Mouse (Mus musculus) left cerebral cortex, postnatal 4 days (tissue): ENCODE measurements around the gene Cdh3. TPM values are rescaled to one million over a fixed set of nuclear protein-coding genes. Genes with fewer than 3 reads are reported as not detected.

Source experiments
- DNase-seq: peaks from one replicate; pipeline ENCODE4 v3.0.0-alpha.2; 2022
- intact Hi-C: fragments of 180-260 bp; cut with DNase I; formaldehyde crosslinking; loops from one replicate; pipeline ENCODE4 v1.15.1; 2025
- total RNA-seq, 2 experiments: library from RNA; stranded (reverse); gene quantifications; 2 replicates each; pipeline ENCODE4 v1.2.3; 2021

Cdh3 gene
- total RNA-seq, 2 experiments from 2014 or later: 0.28 to 0.46 TPM

DNA sequence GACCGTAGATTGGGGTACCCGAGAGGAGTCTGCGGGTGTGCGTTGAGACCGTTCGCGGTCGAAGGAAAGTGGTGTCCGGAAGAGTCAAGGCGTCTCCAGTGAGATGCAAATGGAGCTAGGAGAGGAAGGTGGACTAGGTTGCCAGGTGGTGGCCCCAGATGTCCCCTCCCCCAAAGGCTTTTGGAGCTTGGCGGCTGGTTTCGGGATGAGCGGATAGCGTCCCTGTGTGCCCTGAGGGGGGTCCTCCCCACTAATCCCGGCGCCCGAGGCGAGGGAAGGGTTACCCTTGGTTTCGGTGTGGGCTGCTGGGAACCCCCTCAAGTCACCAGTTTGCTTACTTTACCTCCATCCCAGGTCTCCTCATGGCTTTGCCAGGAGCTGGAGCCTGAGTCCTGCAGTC, 93.2 kb downstream of the Cdh3 start:
- intact Hi-C loops: no loop called here
- DNase-seq: no peak

- intact Hi-C loops: no loop called here
- DNase-seq: no peak
Observed at GRCm38 (mm10) chr8:106605657-106606056, 95.0 kb downstream of the Cdh3 start.

GRCm38 (mm10) chr8:106606121-106606520, 95.4 kb downstream of the Cdh3 start:
- no peak for DNase-seq
- intact Hi-C loops: no loop called here

DNA sequence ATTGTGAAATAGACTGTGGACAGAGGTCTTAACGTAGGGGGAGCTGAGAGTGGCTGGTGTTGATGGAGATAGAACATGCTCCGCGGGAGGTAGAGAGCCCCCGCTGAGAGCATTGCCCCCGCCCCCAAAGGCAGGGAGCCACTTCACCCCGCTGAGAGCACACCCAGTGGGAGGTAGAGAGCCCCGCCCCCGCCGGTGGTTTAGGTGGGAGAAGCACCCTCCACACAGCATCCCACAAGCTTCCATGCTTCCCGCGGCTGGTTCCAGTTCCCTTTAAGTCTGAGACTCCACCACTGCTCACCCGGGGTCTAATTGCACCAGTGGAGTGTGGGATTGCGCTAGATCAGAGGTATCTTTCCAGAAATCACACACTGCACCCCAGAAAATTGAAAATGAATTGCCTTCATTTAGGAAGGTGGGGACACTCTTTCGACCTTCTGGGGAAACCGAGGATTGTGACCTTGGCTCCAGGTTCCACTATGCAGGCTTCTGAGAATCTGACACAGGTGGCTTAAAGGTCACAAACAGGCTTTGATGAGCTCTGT, 96.0 kb downstream of the Cdh3 start:
- intact Hi-C loops: no loop called here

More for the DNA sequence above, 96.0 kb downstream of the Cdh3 start:
- DNase-seq: no peak

Other genes with a start within 250 kb of the Cdh3 start
- gene Smpd3, start 172.9 kb upstream of the Cdh3 start, total RNA-seq: 100 to 1,000 TPM; 152 to 158 TPM
- 10 to 100 TPM; 39.3 to 39.8 TPM for gene Zfp90, start 95.6 kb upstream of the Cdh3 start, total RNA-seq
- not detected for gene 6030452D12Rik, start 10.4 kb upstream of the Cdh3 start, total RNA-seq
- gene Gm10073, start 62.6 kb downstream of the Cdh3 start, total RNA-seq: 100 to 1,000 TPM; 117 to 133 TPM
- 1 to 10 TPM; 4.1 to 4.2 TPM for gene Cdh1, start 92.5 kb downstream of the Cdh3 start, total RNA-seq
- 1 to 10 TPM; 7.1 to 8.0 TPM for gene Tango6, start 172.2 kb downstream of the Cdh3 start, total RNA-seq